Mouse (Mus musculus): ENCODE measurements around the gene Kcnk4.

Gene Kcnk4

GRCm38 (mm10) chr19:6968491-6969271 is 34.4 kb upstream of the Kcnk4 start:
- peak; percentile 52 for DNase-seq

GRCm38 (mm10) chr19:6956461-6956860 is 22.1 kb upstream of the Kcnk4 start:
- DNase-seq, result no peak

- DNase-seq, result no peak
These were observed 21.1 kb upstream of the Kcnk4 start for GRCm38 (mm10) chr19:6955424-6955823.

- peak; percentile 73 for DNase-seq
These were observed 19.7 kb upstream of the Kcnk4 start for GRCm38 (mm10) chr19:6954046-6954445.

GRCm38 (mm10) chr19:6952712-6953037 is 18.4 kb upstream of the Kcnk4 start:
- peak; percentile 74 for DNase-seq

GRCm38 (mm10) chr19:6951994-6952711 is 17.8 kb upstream of the Kcnk4 start:
- DNase-seq, result peak; percentile 89

- peak; percentile 98 for DNase-seq
These were observed 17.2 kb upstream of the Kcnk4 start for GRCm38 (mm10) chr19:6951381-6951968.

- DNase-seq, result peak; percentile 78
These were observed 16.4 kb upstream of the Kcnk4 start for GRCm38 (mm10) chr19:6950613-6951153.

GRCm38 (mm10) chr19:6949951-6950350 is 15.6 kb upstream of the Kcnk4 start:
- no peak for DNase-seq

- no peak for DNase-seq
These were observed 15.2 kb upstream of the Kcnk4 start for GRCm38 (mm10) chr19:6949532-6949931.

- no peak for DNase-seq
These were observed 13.9 kb upstream of the Kcnk4 start for GRCm38 (mm10) chr19:6948186-6948585.

GRCm38 (mm10) chr19:6947742-6948141 is 13.4 kb upstream of the Kcnk4 start:
- no peak for DNase-seq

- DNase-seq, result no peak
These were observed 9.4 kb upstream of the Kcnk4 start for GRCm38 (mm10) chr19:6943709-6944108.

- no peak for DNase-seq
These were observed 8.4 kb upstream of the Kcnk4 start for GRCm38 (mm10) chr19:6942764-6943163.

GRCm38 (mm10) chr19:6942249-6942691 is 8.0 kb upstream of the Kcnk4 start, which contains the start of gene Gpr137:
TSS of gene Gpr137 (minus strand) at chr19:6942480.
- DNase-seq, result peak; percentile 98

GRCm38 (mm10) chr19:6941372-6942248 is 7.3 kb upstream of the Kcnk4 start, which contains the start of gene Bad:
TSS of gene Bad (plus strand) at chr19:6941861.
- DNase-seq, result peak; percentile 94

GRCm38 (mm10) chr19:6940396-6941351 is 6.4 kb upstream of the Kcnk4 start:
- no peak for DNase-seq

- DNase-seq, result no peak
These were observed 5.0 kb upstream of the Kcnk4 start for GRCm38 (mm10) chr19:6939106-6940002.

- DNase-seq, result no peak
These were observed 3.5 kb upstream of the Kcnk4 start for GRCm38 (mm10) chr19:6937541-6938465.

Data from kidney, adult 9 months (tissue).